Mouse (Mus musculus): Measurements from ENCODE around the gene Tmem119. TPM values are rescaled to one million over a fixed set of nuclear protein-coding genes. Genes with fewer than 3 reads are reported as not detected.
"Not testable (repeated sequence)": the region's sequence is repeated elsewhere in the genome, so short reads cannot be mapped to it uniquely, and the experiment has no call there.

Gene Tmem119
- total RNA-seq, 2 experiments from 2014 or later: 21.0 to 25.3 TPM

- Histone ChIP-seq H3K4me3 (no peak overlapping the region), H3K27ac (no peak overlapping the region)
- no peak for DNase-seq (ENCODE audit: extremely low spot score in 1 of 2, low spot score in 2 of 2)
- intact Hi-C loops (cut with DNase I): no loop called here
- no peak for TF ChIP-seq CTCF (IDR thresholded peaks at IDR 0.05)
Measured at GRCm38 (mm10) chr5:113799691-113800090, 625 bp downstream of the Tmem119 start.

DNA sequence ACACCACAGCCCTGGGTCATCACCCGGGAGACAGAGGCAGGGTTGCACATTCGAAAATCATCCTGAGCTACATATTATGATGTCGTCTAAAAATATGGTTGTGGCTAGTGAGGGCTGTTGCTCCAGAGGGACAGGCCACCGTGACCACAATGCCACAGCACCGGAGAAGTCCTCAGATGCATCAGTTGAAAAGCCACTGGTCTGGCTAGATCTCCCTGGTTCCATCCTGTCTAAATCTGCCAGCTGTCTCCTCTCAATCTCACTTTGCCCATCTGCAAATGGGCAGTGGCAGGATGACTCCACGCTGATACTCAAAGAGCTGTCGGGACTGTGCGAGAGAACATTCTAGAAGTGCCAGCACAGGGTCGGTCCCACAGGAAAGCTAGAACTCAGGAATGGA lies 1.8 kb downstream of the Tmem119 start:
- no peak overlapping the region for H3K4me3 ChIP-seq
- no peak for DNase-seq (ENCODE audit: extremely low spot score in 1 of 2, low spot score in 2 of 2)
- intact Hi-C loops (cut with DNase I): no loop called here
- no peak for TF ChIP-seq CTCF (IDR thresholded peaks at IDR 0.05)
- no peak overlapping the region for H3K27ac ChIP-seq

GRCm38 (mm10) chr5:113797149-113797882 lies 3.0 kb downstream of the Tmem119 start:
- no peak for DNase-seq (ENCODE audit: extremely low spot score in 1 of 2, low spot score in 2 of 2)
- Histone ChIP-seq H3K27ac (0 out of 2 replicates have a peak overlapping the region, but pooled peaks have one; percentile 19), H3K4me3 (no peak overlapping the region)
- no peak for TF ChIP-seq CTCF (IDR thresholded peaks at IDR 0.05)
- intact Hi-C loops (cut with DNase I): no loop called here

GRCm38 (mm10) chr5:113796401-113797148 lies 3.7 kb downstream of the Tmem119 start:
- no peak for DNase-seq (ENCODE audit: extremely low spot score in 1 of 2, low spot score in 2 of 2)
- no peak for TF ChIP-seq CTCF (IDR thresholded peaks at IDR 0.05)
- Histone ChIP-seq H3K27ac (no peak overlapping the region), H3K4me3 (no peak overlapping the region)
- intact Hi-C loops (cut with DNase I): no loop called here

- intact Hi-C loops (cut with DNase I): no loop called here
- TF ChIP-seq CTCF (IDR thresholded peaks at IDR 0.05): no peak
- DNase-seq (ENCODE audit: extremely low spot score in 1 of 2, low spot score in 2 of 2): no peak
- H3K27ac ChIP-seq: no peak overlapping the region
- no peak overlapping the region for H3K4me3 ChIP-seq
Measured at GRCm38 (mm10) chr5:113791197-113792095, 8.9 kb downstream of the Tmem119 start.

DNA sequence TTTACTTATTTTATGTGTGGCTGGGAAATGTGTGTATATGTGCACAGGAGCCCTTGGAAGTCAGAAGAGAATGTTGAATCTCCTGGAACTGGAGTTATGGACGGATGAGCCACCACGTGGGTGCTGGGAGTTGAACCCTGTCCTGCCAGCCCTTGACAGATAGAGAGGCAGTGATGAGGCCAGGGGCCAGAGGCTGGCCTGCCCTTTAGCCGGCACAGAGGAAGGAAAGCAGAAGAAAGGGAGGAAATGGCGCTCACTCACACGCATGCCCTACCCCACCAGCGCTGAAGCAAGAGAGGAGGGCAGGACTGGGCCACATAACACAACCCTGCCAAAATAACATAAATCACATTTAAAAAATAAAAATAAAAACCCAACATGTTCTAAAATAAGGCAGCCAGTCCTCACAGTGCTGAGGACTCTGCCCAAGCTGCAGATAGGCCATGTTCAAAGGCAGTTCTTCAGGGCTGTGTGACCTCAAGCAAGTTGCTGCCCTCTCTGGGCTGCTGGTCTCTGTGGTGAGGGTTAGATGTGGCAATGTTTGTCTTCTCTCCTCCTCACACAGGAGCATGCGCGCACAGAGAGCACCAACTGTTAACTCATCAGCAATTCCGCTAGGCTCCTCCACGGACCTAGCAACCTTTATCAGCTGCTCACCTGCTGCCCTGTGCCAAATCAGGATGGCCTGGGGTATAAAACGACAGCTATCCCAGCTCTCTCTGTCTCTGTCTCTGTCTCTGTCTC lies 9.7 kb downstream of the Tmem119 start:
- no peak overlapping the region for H3K4me3 ChIP-seq
- TF ChIP-seq CTCF (IDR thresholded peaks at IDR 0.05): no peak
- intact Hi-C loops (cut with DNase I): no loop called here
- DNase-seq (ENCODE audit: extremely low spot score in 1 of 2, low spot score in 2 of 2): no peak
- no peak overlapping the region for H3K27ac ChIP-seq

GRCm38 (mm10) chr5:113789075-113789788 lies 11.1 kb downstream of the Tmem119 start:
- intact Hi-C loops (cut with DNase I): no loop called here

DNA sequence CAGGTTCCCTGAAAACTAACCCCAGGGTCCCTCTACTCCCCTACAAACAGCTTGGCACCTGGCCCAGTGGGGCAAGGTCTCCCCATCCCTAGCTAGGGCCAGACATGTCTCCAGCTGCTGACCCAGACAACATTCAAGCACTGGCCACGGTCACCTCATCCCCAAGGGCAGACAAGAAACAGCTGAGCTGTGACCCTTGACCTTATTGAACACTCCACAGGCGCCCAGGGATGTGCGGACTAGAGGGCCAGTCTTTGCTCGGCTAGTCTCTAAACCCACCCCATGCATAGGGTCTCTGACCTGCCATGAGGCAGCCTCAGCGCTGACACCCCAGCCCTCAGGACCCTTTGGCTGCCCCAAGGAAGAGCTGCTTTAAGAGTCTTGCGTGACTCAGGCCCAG lies 11.7 kb downstream of the Tmem119 start:
- H3K4me3 ChIP-seq: no peak overlapping the region
- DNase-seq (ENCODE audit: extremely low spot score in 1 of 2, low spot score in 2 of 2): no peak
- H3K27ac ChIP-seq: no peak overlapping the region
- intact Hi-C loops (cut with DNase I): no loop called here
- TF ChIP-seq CTCF (IDR thresholded peaks at IDR 0.05): no peak

More at GRCm38 (mm10) chr5:113789075-113789788, 11.1 kb downstream of the Tmem119 start:
- H3K27ac ChIP-seq: no peak overlapping the region
- H3K4me3 ChIP-seq: no peak overlapping the region
- TF ChIP-seq CTCF (IDR thresholded peaks at IDR 0.05): no peak
- no peak for DNase-seq (ENCODE audit: extremely low spot score in 1 of 2, low spot score in 2 of 2)

- DNase-seq (ENCODE audit: extremely low spot score in 1 of 2, low spot score in 2 of 2): no peak
- Histone ChIP-seq H3K27ac (no peak overlapping the region), H3K4me3 (no peak overlapping the region)
- intact Hi-C loops (cut with DNase I): no loop called here
- TF ChIP-seq CTCF (IDR thresholded peaks at IDR 0.05): no peak
Measured at GRCm38 (mm10) chr5:113786985-113787384, 13.3 kb downstream of the Tmem119 start.

GRCm38 (mm10) chr5:113784104-113784503 lies 16.2 kb downstream of the Tmem119 start:
- H3K4me3 ChIP-seq; H3K27ac ChIP-seq; DNase-seq (ENCODE audit: extremely low spot score in 1 of 2, low spot score in 2 of 2); intact Hi-C loops (cut with DNase I): not testable (repeated sequence)
